Mouse (Mus musculus): Measurements from ENCODE around the gene Fpr1. TPM values are rescaled to one million over a fixed set of nuclear protein-coding genes. Genes with fewer than 3 reads are reported as not detected.
A peak's percentile ranks its signal among the peaks of the same experiment; 100 is the strongest.

The Fpr1 gene
- total RNA-seq, 2 experiments from 2014 or later: 0.51 to 1.4 TPM

Small RNAs within 50 kb of the gene (microRNA-seq; reads per million reads assigned to microRNA genes)
- gene Gm25927: not detected
- gene Mir125a: 7,028 reads per million, percentile 91 among the genes with 10 or more reads in this experiment
- 7,143 reads per million, percentile 92 among the genes with 10 or more reads in this experiment for gene Mir99b
- not detected for gene Mirlet7e

Other genes starting within 250 kb of the Fpr1 start
- gene Vmn2r90, start 180.2 kb downstream of the Fpr1 start, total RNA-seq (2021): not detected
- gene Spaca6, start 56.8 kb downstream of the Fpr1 start, total RNA-seq (2021): 10 to 100 TPM; 32.1 to 70.4 TPM
- gene Has1, start 28.7 kb downstream of the Fpr1 start, total RNA-seq (2021): under 1 TPM; 0.12 to 0.30 TPM
- 1 to 10 TPM; 1.2 to 1.8 TPM for gene Fpr2, start 3.9 kb upstream of the Fpr1 start, total RNA-seq (2021)
- gene Fpr3, start 3.9 kb upstream of the Fpr1 start, total RNA-seq (2021): not detected
- not detected for gene Fpr-rs4, start 137.8 kb upstream of the Fpr1 start, total RNA-seq (2021)
- gene Vmn2r124, start 165.5 kb upstream of the Fpr1 start, total RNA-seq (2021): not detected
- not detected for gene Vmn2r91, start 201.1 kb upstream of the Fpr1 start, total RNA-seq (2021)

Measured in adrenal gland, postnatal 10 days (tissue).